Mouse (Mus musculus) hindbrain, embryonic 15.5 days (tissue): Measurements from ENCODE around the gene Ctbp2. TPM values are rescaled to one million over a fixed set of nuclear protein-coding genes. Genes with fewer than 3 reads are reported as not detected.

Source experiments
- ATAC-seq: fragments of 200-750 bp; cut with Nextera tagmentation; 2 replicates; pipeline ENCODE4 v1.8.0; 2017; ENCODE audit warnings: low read depth, moderate number of reproducible peaks, moderate TSS enrichment; ENCODE audit not compliant: low FRiP score
- H3K27ac ChIP-seq: fragments of 300-500 bp; sonication (generic); replicated peaks from 2 replicates; pipeline ENCODE4 v1.5.1; 2015; ENCODE audit warnings: mild to moderate bottlenecking, inconsistent platforms
- H3K27me3 ChIP-seq: fragments of 300-500 bp; sonication (generic); 2 replicates; pipeline ENCODE4 v1.6.1; 2015; ENCODE audit warnings: control low read depth, inconsistent platforms
- H3K36me3 ChIP-seq: fragments of 300-500 bp; sonication (generic); 2 replicates; pipeline ENCODE4 v1.6.1; 2015; ENCODE audit warnings: control low read depth, inconsistent platforms
- H3K4me1 ChIP-seq: fragments of 300-500 bp; sonication (generic); replicated peaks from 2 replicates; pipeline ENCODE4 v1.6.1; 2015; ENCODE audit warnings: control low read depth, inconsistent platforms
- H3K4me2 ChIP-seq: fragments of 300-500 bp; sonication (generic); 2 replicates; pipeline ENCODE4 v1.6.1; 2015; ENCODE audit warnings: moderate library complexity, mild to moderate bottlenecking, inconsistent platforms
- H3K4me3 ChIP-seq: fragments of 300-500 bp; sonication (generic); 2 replicates; pipeline ENCODE4 v1.5.1; 2015; ENCODE audit warnings: mild to moderate bottlenecking, inconsistent platforms
- H3K9ac ChIP-seq: fragments of 300-500 bp; sonication (generic); 2 replicates; pipeline ENCODE4 v1.6.1; 2015; ENCODE audit warnings: inconsistent platforms
- H3K9me3 ChIP-seq: fragments of 300-500 bp; sonication (generic); 2 replicates; pipeline ENCODE4 v1.6.1; 2016; ENCODE audit warnings: control low read depth, inconsistent platforms
- WGBS: fragments of 180-500 bp; shearing (Covaris S2); methylation state at CpG from one replicate; pipeline ENCODE4 v1.1.7; 2015; 5-methylcytosine and 5-hydroxymethylcytosine counted together
- polyA plus RNA-seq: library from polyadenylated mRNA; unstranded; fragments of >200 nt; fragmentation: Nextera tagmentation; extraction: Ambion mirVana; gene quantifications from 2 replicates; pipeline ENCODE4 v1.2.1, GENCODE M21; 2015

Ctbp2 gene
- polyA plus RNA-seq, 1 experiment from 2014 or later: 65.0 TPM

- Histone ChIP-seq H3K4me2 (no peak overlapping the region), H3K9ac (no peak overlapping the region), H3K4me3 (no peak overlapping the region), H3K36me3 (no peaks in the 10 kb centered on the region), H3K27ac (no peak overlapping the region), H3K27me3 (no peaks in the 10 kb centered on the region), H3K9me3 (no peaks in the 10 kb centered on the region), H3K4me1 (no peaks in the 10 kb centered on the region)
- ATAC-seq: no peak
- 87% methylated on average over 8 of the region's 8 CpGs for WGBS
Observed at GRCm38 (mm10) chr7:133139689-133140336, 15.7 kb upstream of the Ctbp2 start.

- Histone ChIP-seq H3K27ac (no peak overlapping the region), H3K27me3 (no peaks in the 10 kb centered on the region), H3K9me3 (no peaks in the 10 kb centered on the region; the same call in 1 of the 2 replicates), H3K4me1 (no peaks in the 10 kb centered on the region), H3K9ac (no peak overlapping the region), H3K36me3 (no peaks in the 10 kb centered on the region), H3K4me3 (no peak overlapping the region), H3K4me2 (no peak overlapping the region)
- 78% methylated on average over 5 of the region's 5 CpGs for WGBS
- no peak for ATAC-seq
Observed at GRCm38 (mm10) chr7:133133552-133133951, 9.4 kb upstream of the Ctbp2 start.

GRCm38 (mm10) chr7:133132702-133133101 is 8.5 kb upstream of the Ctbp2 start:
- Histone ChIP-seq H3K36me3 (no peaks in the 10 kb centered on the region), H3K4me1 (no peaks in the 10 kb centered on the region), H3K4me3 (no peak overlapping the region), H3K9ac (no peak overlapping the region), H3K27me3 (no peaks in the 10 kb centered on the region), H3K9me3 (no peaks in the 10 kb centered on the region; the same call in 1 of the 2 replicates), H3K4me2 (no peak overlapping the region), H3K27ac (no peak overlapping the region)
- WGBS: 94% methylated on average over 5 of the region's 5 CpGs
- no peak for ATAC-seq

- Histone ChIP-seq H3K4me2 (peak overlapping the region; percentile 99), H3K9ac (peak overlapping the region; percentile 92), H3K36me3 (no peaks in the 10 kb centered on the region), H3K4me1 (peaks cover 27% of the 10 kb centered on the region), H3K9me3 (no peaks in the 10 kb centered on the region; the same call in 1 of the 2 replicates), H3K4me3 (peak overlapping the region; percentile 86), H3K27ac (0 out of 2 replicates have a peak overlapping the region, but pooled peaks have one; percentile 6), H3K27me3 (no peaks in the 10 kb centered on the region)
- no peak for ATAC-seq
- 11% methylated on average over 34 of the region's 34 CpGs for WGBS
Observed at GRCm38 (mm10) chr7:133124701-133125485, 739 bp upstream of the Ctbp2 start.

- Histone ChIP-seq H3K27me3 (no peaks in the 10 kb centered on the region), H3K9ac (peak within 1 kb of the TSS; percentile 92), H3K27ac (peak within 1 kb of the TSS; percentile 95), H3K9me3 (no peaks in the 10 kb centered on the region), H3K4me1 (peaks cover 36% of the 10 kb centered on the region), H3K4me2 (peak within 1 kb of the TSS; percentile 99), H3K36me3 (no peaks in the 10 kb centered on the region), H3K4me3 (peak within 1 kb of the TSS; percentile 86)
- under 1% methylated on average over 26 of the region's 53 CpGs for WGBS
- ATAC-seq: peak; percentile 83
Observed at GRCm38 (mm10) chr7:133123244-133123998, 733 bp downstream of the Ctbp2 start, which contains the start of gene Fgfr2. TSS of gene Fgfr2 (minus strand) at chr7:133123350.

DNA sequence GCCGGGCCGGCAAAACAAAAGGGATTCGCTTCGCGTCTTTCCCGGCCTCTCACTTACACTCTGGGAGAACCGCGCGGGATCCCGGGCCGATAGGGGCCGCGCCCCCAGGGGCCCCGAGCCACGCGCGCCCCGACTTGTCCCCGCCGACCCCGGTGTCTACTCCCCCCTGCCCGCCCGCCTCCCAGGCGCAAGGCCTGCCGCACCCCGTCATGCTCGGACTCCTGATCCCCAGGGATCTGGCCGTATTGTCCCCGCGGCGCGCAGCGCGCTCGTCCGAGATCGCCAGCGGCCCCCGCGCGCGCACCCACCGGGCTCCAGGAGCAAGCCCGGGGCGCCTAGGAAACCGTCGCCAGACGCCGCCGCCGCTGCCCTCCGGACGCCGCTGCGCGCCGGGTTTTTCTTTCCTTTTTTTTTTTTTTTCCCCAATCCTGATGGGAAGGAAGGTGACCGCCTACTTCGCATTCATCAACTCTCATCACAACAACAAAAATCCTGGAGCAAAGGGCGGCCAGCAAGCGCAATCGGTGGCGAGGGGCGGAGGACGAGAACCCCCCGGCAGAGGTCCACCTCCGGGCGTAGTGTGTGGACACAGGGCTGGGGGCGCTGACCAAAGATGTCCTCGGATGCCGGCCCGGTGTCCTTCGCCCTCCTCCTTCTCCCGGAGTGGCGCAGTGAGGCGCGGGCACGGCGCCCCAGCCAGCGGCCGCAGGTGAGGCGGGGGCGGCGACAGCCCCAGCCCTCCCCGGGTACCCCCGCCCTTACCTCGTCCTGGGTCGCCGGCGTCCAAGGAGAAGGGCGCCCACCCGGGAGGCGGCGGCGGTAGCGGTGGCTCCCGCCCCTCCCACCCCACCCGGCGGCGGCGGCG is 1.5 kb downstream of the Ctbp2 start:
- Histone ChIP-seq H3K9ac (peak overlapping the region; percentile 92), H3K36me3 (no peaks in the 10 kb centered on the region), H3K4me2 (peak overlapping the region; percentile 99), H3K27me3 (no peaks in the 10 kb centered on the region), H3K4me3 (peak overlapping the region; percentile 86), H3K27ac (peak overlapping the region; percentile 95), H3K4me1 (peaks cover 42% of the 10 kb centered on the region), H3K9me3 (no peaks in the 10 kb centered on the region)
- under 1% methylated on average over 87 of the region's 102 CpGs for WGBS
- peak; percentile 5; the same call in 1 of the 2 replicates for ATAC-seq

- Histone ChIP-seq H3K36me3 (no peaks in the 10 kb centered on the region), H3K4me2 (peak overlapping the region; percentile 99), H3K9me3 (no peaks in the 10 kb centered on the region), H3K9ac (peak overlapping the region; percentile 92), H3K27ac (peak overlapping the region; percentile 95), H3K4me1 (peaks cover 50% of the 10 kb centered on the region), H3K4me3 (peak overlapping the region; percentile 86), H3K27me3 (no peaks in the 10 kb centered on the region)
- under 1% methylated on average over 79 of the region's 94 CpGs for WGBS
- no peak for ATAC-seq
Observed at GRCm38 (mm10) chr7:133121661-133122378, 2.3 kb downstream of the Ctbp2 start.

DNA sequence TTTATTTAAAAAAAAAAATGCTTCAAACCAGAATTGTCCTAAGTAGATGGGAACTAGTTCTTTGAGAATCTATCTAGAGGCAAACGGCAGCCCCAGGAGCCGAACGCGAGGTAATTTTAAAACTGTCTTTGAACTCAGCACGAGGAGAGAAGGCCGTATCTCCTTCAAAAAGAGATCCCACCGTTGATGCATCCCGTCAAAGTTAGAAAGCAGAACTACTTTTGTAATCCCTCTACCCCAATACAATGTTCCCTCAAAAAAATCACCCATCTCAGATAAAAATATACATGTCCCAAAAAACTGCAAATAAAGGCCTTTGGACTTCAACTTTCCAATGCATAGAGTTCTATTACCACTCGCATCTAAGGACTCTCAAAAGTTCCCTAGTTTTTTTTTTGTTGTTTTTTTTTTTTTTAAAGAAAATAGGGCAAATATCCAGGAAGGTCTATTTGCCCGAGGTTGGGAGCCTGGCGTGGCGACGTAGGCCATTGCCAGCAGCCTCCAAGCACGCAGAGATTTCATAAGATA is 3.0 kb downstream of the Ctbp2 start:
- Histone ChIP-seq H3K9ac (peak overlapping the region; percentile 92), H3K36me3 (no peaks in the 10 kb centered on the region), H3K4me3 (peak overlapping the region; percentile 86), H3K4me2 (peak overlapping the region; percentile 99), H3K27ac (peak overlapping the region; percentile 95), H3K4me1 (peaks cover 57% of the 10 kb centered on the region), H3K27me3 (no peaks in the 10 kb centered on the region), H3K9me3 (no peaks in the 10 kb centered on the region)
- no peak for ATAC-seq
- 1% methylated on average over 14 of the region's 14 CpGs for WGBS

- Histone ChIP-seq H3K9me3 (no peaks in the 10 kb centered on the region), H3K4me2 (peak overlapping the region; percentile 99), H3K4me3 (peak overlapping the region; percentile 86), H3K36me3 (no peaks in the 10 kb centered on the region), H3K4me1 (peaks cover 64% of the 10 kb centered on the region), H3K27ac (no peak overlapping the region), H3K27me3 (no peaks in the 10 kb centered on the region), H3K9ac (peak overlapping the region; percentile 44)
- ATAC-seq: no peak
- WGBS: 8% methylated on average over 15 of the region's 15 CpGs
Observed at GRCm38 (mm10) chr7:133120221-133120751, 3.9 kb downstream of the Ctbp2 start.

DNA sequence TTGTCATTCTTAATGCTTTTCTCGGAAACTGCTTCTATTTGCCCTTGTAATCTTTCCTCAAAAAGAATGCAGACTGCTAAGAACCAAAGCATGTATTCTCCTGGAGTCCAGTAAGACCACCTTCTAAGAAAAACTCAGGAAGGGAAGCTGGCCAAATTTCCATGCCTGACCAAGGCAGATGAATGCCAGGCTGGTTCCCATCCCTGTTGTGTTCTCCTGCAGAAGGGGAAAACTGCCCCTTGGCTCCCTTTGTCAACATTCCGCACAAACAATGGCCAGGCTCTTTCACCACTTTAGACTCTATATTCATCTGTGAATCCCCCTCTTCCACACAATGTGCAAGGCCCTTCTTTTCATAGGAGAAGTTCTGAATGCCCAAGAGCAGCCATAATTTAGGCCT is 6.3 kb downstream of the Ctbp2 start:
- Histone ChIP-seq H3K4me1 (peaks cover 67% of the 10 kb centered on the region), H3K9ac (no peak overlapping the region), H3K27ac (no peak overlapping the region), H3K27me3 (no peaks in the 10 kb centered on the region), H3K4me2 (0 out of 2 replicates have a peak overlapping the region, but pooled peaks have one; percentile 5), H3K4me3 (no peak overlapping the region), H3K9me3 (no peaks in the 10 kb centered on the region), H3K36me3 (no peaks in the 10 kb centered on the region)
- 10% methylated on average over 2 of the region's 2 CpGs for WGBS
- no peak for ATAC-seq
